Mouse (Mus musculus) embryonic fibroblast, embryonic 13.5 days (primary cell): ENCODE results near the gene Chga. TPM values are rescaled to one million over a fixed set of nuclear protein-coding genes. Genes with fewer than 3 reads are reported as not detected.

Experiments used
- H3K27ac ChIP-seq: 2 replicates; pipeline ENCODE4 v1.5.1; 2012; ENCODE audit warnings: low read length, control low read depth, inconsistent platforms; ENCODE audit not compliant: insufficient read depth
- H3K4me1 ChIP-seq: 2 replicates; pipeline ENCODE4 v1.6.1; 2011; ENCODE audit warnings: low read length; ENCODE audit not compliant: control insufficient read depth, insufficient read depth
- H3K4me3 ChIP-seq: 2 replicates; pipeline ENCODE4 v1.5.1; 2011; ENCODE audit warnings: mild to moderate bottlenecking, control low read depth, low read length; ENCODE audit not compliant: insufficient read depth
- CTCF ChIP-seq: IDR thresholded peaks from 2 replicates; pipeline ENCODE4 v1.5.1; 2011; ENCODE audit warnings: mild to moderate bottlenecking, control low read depth, low read length, moderate library complexity, borderline replicate concordance; ENCODE audit not compliant: insufficient read depth
- POLR2A ChIP-seq: IDR thresholded peaks from 2 replicates; pipeline ENCODE4 v1.6.1; 2011; ENCODE audit warnings: low read depth, mild to moderate bottlenecking, control low read depth, low read length, moderate library complexity
- polyA plus RNA-seq: library from polyadenylated mRNA; stranded (reverse); fragments of >200 nt; gene quantifications from 2 replicates; pipeline ENCODE4 v1.2.4, GENCODE M21; 2011; ENCODE audit warnings: low read depth; ENCODE audit not compliant: missing spikeins, insufficient read length

Chga gene
- polyA plus RNA-seq, 1 experiment = not detected

GRCm38 (mm10) chr12:102594627-102595026 lies 39.9 kb downstream of the Chga start:
- Histone ChIP-seq H3K4me3 (no peak overlapping the region), H3K27ac (no peak overlapping the region), H3K4me1 (peaks cover 3% of the 10 kb centered on the region)
- no peak for TF ChIP-seq CTCF
- TF ChIP-seq POLR2A = no peak

GRCm38 (mm10) chr12:102596410-102596809 lies 41.6 kb downstream of the Chga start:
- H3K27ac ChIP-seq = no peak overlapping the region
- H3K4me3 ChIP-seq = no peak overlapping the region
- H3K4me1 ChIP-seq = peaks cover 7% of the 10 kb centered on the region
- TF ChIP-seq POLR2A (no peak), CTCF (no peak)

GRCm38 (mm10) chr12:102597466-102597865 lies 42.7 kb downstream of the Chga start:
- no peak overlapping the region for H3K4me3 ChIP-seq
- H3K4me1 ChIP-seq = peaks cover 7% of the 10 kb centered on the region
- no peak overlapping the region for H3K27ac ChIP-seq
- TF ChIP-seq POLR2A = no peak
- no peak for TF ChIP-seq CTCF

DNA sequence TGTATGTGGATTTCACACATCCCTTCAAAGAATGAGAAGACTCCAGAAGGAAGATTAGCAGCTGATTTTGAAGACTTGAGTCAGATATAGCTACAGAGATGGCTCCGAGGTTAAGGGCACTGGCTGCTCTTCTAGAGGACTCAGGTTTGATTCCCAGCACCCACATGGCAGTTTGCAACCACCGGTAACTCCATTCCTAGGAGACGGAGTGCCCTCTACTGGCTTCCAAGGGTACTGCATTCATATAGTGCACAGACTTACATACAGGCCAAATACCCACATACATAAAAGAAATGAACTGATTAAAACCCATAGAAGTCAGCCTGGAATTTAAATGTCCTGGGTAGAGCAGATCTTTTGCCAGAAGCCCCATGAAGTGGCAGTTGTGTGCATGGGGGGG lies 43.8 kb downstream of the Chga start:
- no peak for TF ChIP-seq CTCF
- TF ChIP-seq POLR2A = no peak

GRCm38 (mm10) chr12:102599801-102600200 lies 45.0 kb downstream of the Chga start:
- Histone ChIP-seq H3K4me3 (no peak overlapping the region), H3K4me1 (peaks cover 3% of the 10 kb centered on the region), H3K27ac (no peak overlapping the region)
- no peak for TF ChIP-seq POLR2A

More for the DNA sequence above, 43.8 kb downstream of the Chga start:
- Histone ChIP-seq H3K4me1 (peaks cover 7% of the 10 kb centered on the region), H3K4me3 (no peak overlapping the region), H3K27ac (no peak overlapping the region)

GRCm38 (mm10) chr12:102600345-102600744 lies 45.6 kb downstream of the Chga start:
- TF ChIP-seq CTCF = no peak
- TF ChIP-seq POLR2A = no peak
- H3K4me3 ChIP-seq = no peak overlapping the region
- peaks cover 3% of the 10 kb centered on the region for H3K4me1 ChIP-seq
- no peak overlapping the region for H3K27ac ChIP-seq

DNA sequence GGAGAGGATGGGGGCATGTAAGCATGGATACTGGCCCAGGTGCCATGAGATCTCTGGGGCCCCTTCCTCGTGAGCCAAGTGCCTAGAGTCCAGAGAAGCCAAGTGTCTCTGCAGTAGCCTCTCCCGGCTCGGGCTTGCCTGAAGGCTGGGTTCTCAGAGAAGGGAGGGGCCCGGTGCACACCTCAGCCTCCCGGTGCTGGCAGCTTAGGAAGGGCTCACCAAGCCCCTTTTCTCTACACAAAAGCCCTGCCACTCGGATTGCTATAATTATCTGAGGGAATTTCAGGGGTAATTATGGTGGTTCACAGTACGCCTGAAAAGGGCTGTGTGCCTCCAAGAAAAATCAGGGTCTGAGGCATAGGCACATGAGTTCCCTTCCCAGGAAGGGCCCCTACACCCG lies 47.1 kb downstream of the Chga start:
- no peak overlapping the region for H3K4me3 ChIP-seq
- H3K27ac ChIP-seq = no peak overlapping the region
- peaks cover 3% of the 10 kb centered on the region for H3K4me1 ChIP-seq
- no peak for TF ChIP-seq CTCF
- no peak for TF ChIP-seq POLR2A

- no peak overlapping the region for H3K4me3 ChIP-seq
- peaks cover 3% of the 10 kb centered on the region for H3K4me1 ChIP-seq
- TF ChIP-seq CTCF (no peak), POLR2A (no peak)
- no peak overlapping the region for H3K27ac ChIP-seq
Measured at GRCm38 (mm10) chr12:102602255-102603041, 47.7 kb downstream of the Chga start.

GRCm38 (mm10) chr12:102605607-102606006 lies 50.8 kb downstream of the Chga start:
- H3K27ac ChIP-seq = no peak overlapping the region
- no peak overlapping the region for H3K4me3 ChIP-seq
- TF ChIP-seq CTCF (no peak), POLR2A (no peak)
- no peaks in the 10 kb centered on the region for H3K4me1 ChIP-seq

DNA sequence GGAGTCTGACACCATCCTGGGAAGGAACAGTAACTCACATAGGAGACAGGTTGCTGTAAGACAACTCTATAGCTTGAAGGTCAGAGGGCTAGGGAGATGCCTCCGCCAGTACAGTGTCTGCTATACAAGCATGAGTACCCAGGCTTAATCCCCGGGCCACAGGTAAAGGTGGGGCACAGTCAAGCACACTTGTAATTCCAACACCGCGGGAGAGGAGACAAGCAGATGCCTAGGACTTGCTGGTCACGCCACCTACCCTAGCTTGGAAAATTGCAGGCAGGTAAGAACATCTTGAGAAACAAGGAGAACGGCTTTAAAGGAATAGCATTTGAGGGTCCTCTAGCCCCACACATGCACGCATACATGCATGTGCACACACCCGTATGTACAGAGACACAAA lies 52.3 kb downstream of the Chga start:
- Histone ChIP-seq H3K4me1 (no peaks in the 10 kb centered on the region), H3K27ac (no peak overlapping the region), H3K4me3 (no peak overlapping the region)
- no peak for TF ChIP-seq CTCF
- TF ChIP-seq POLR2A = no peak

- Histone ChIP-seq H3K4me1 (no peaks in the 10 kb centered on the region), H3K27ac (no peak overlapping the region), H3K4me3 (no peak overlapping the region)
- TF ChIP-seq POLR2A (no peak), CTCF (no peak)
Measured at GRCm38 (mm10) chr12:102607808-102608517, 53.2 kb downstream of the Chga start.
